Mouse (Mus musculus) forebrain, postnatal 0 days (tissue): ENCODE measurements at regions not wholly inside any gene's neighbourhood (a gene's known extent, or its start where the extent isn't known, plus 50 kb on each side); places are given as distances from the start of the nearest gene placed in this dataset.

Experiments used
- ATAC-seq: fragments of 200-750 bp; cut with Nextera tagmentation; 2 replicates; pipeline ENCODE4 v1.8.0; 2017; ENCODE audit warnings: mild to moderate bottlenecking, moderate library complexity
- DNase-seq: peaks from one replicate; pipeline ENCODE4 v3.0.0-alpha.2; 2015
- H3K27ac ChIP-seq: fragments of 300-500 bp; sonication (generic); 2 replicates; pipeline ENCODE4 v1.5.1; 2014; ENCODE audit warnings: low read depth, mild to moderate bottlenecking, antibody characterized with exemption, low read length, moderate library complexity, mixed read lengths
- H3K27me3 ChIP-seq: fragments of 300-500 bp; sonication (generic); 2 replicates; pipeline ENCODE4 v1.6.1; 2014; ENCODE audit warnings: mild to moderate bottlenecking, low read length, mixed read lengths; ENCODE audit not compliant: insufficient read depth
- H3K36me3 ChIP-seq: fragments of 300-500 bp; sonication (generic); 2 replicates; pipeline ENCODE4 v1.6.1; 2014; ENCODE audit warnings: mild to moderate bottlenecking, moderate library complexity; ENCODE audit not compliant: insufficient read depth
- H3K4me1 ChIP-seq: fragments of 300-500 bp; sonication (generic); 2 replicates; pipeline ENCODE4 v1.6.1; 2014; ENCODE audit warnings: antibody characterized with exemption; ENCODE audit not compliant: insufficient read depth
- H3K4me2 ChIP-seq: fragments of 300-500 bp; sonication (generic); 2 replicates; pipeline ENCODE4 v1.6.1; 2014; ENCODE audit warnings: low read depth, mild to moderate bottlenecking, moderate library complexity
- H3K4me3 ChIP-seq: fragments of 300-500 bp; sonication (generic); 2 replicates; pipeline ENCODE4 v1.5.1; 2014; ENCODE audit warnings: low read depth, low read length, mixed read lengths
- H3K9ac ChIP-seq: fragments of 300-500 bp; sonication (generic); 2 replicates; pipeline ENCODE4 v1.6.1; 2014; ENCODE audit warnings: mild to moderate bottlenecking
- H3K9me3 ChIP-seq: fragments of 300-500 bp; sonication (generic); 2 replicates; pipeline ENCODE4 v1.6.1; 2016; ENCODE audit warnings: low read length
- CTCF ChIP-seq: sonication (generic); IDR thresholded peaks from 2 replicates; pipeline ENCODE4 v1.5.1; 2016; ENCODE audit warnings: antibody characterized with exemption, control low read depth, low read depth
- WGBS: fragments of 180-500 bp; shearing (Covaris S2); extraction: QIAGEN DNeasy Blood & Tissue Kit; methylation state at CpG from one replicate; pipeline ENCODE4 v1.1.7; 2014; 5-methylcytosine and 5-hydroxymethylcytosine counted together

DNA sequence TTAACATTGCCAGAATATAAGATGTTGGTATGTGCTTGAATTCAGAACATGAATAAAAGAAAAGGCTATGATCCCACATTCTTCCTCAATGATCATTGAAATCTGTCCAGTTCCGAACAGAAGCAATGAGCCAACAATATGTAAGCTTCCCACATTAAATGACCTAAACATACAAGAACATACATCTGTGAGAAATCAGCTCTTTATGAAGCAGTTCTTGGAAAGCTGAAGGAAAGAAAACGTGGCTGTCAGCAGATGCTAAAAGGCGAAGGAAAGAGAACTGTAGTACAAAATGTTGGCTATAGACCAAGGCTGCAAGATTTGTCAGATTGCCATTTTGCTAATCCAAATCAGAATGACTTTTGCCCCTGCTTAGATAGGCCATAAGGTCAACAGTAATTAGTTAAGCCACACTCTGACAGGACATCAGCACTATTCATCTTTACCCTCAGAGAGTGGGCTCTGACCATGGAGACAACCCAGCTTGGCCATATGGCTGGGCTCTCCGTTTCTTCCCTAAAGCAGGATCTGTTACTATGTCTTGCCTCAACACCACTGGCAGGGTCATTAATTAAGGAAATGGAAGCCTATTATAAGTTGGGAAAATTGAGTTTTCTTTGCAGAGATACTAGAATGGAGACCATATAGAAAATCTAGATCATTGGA, 76.1 kb upstream of the Gm4301 start:
- H3K4me1 ChIP-seq: no peaks in the 10 kb centered on the region
- no peak overlapping the region for H3K9ac ChIP-seq
- no peaks in the 10 kb centered on the region for H3K9me3 ChIP-seq
- TF ChIP-seq CTCF: no peak
- no peaks in the 10 kb centered on the region for H3K36me3 ChIP-seq
- H3K4me2 ChIP-seq: no peak overlapping the region
- DNase-seq (no peak), ATAC-seq (no peak)
- H3K27ac ChIP-seq: no peak overlapping the region
- 78% methylated on average over 4 of the region's 4 CpGs for WGBS
- H3K27me3 ChIP-seq: no peaks in the 10 kb centered on the region
- no peak overlapping the region for H3K4me3 ChIP-seq

DNA sequence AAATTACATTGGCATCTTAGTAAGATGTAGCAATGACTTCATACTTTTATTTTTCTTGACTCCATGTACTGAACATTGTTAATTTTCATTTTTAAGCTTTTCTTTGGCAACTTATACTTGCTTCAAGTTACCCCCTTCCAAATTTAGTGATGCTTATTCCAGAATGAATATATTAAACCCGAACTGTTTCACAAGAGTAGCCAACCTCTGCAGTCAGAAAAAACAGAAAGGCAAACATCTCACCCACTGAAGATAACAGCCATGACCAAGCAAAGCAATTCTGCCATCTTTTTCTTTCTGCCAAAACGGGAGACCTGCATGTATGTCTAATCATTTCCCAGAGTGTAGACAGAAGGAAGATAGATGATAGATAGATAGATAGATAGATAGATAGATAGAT, 72.0 kb upstream of the Gm4301 start:
- no peak for DNase-seq
- Histone ChIP-seq H3K27ac (no peak overlapping the region), H3K9me3 (no peaks in the 10 kb centered on the region), H3K27me3 (no peaks in the 10 kb centered on the region), H3K36me3 (no peaks in the 10 kb centered on the region), H3K9ac (no peak overlapping the region), H3K4me2 (no peak overlapping the region), H3K4me1 (no peaks in the 10 kb centered on the region), H3K4me3 (no peak overlapping the region)
- WGBS: 75% methylated on average over 2 of the region's 2 CpGs
- no peak for TF ChIP-seq CTCF
- no peak for ATAC-seq

DNA sequence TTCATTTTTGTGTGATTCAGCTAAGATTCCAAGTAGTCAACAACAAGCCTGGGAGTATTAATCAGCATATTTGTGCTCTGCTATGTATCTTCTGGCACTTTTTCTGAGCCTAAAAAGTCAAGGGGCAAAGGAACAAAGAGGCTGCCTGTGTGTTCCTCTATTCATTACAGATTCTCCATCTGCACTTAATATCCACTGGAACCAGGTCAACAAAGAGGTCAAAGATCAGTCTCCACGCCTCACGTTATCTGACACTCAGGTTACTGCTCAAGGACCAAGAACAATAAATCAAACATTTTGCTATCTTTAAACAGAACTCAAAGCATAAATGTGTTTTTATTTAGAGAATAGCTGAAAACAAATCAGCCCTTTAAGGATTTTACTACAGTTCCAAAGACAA, 71.4 kb upstream of the Gm4301 start:
- no peak overlapping the region for H3K4me3 ChIP-seq
- H3K27ac ChIP-seq: no peak overlapping the region
- H3K4me2 ChIP-seq: no peak overlapping the region
- no peak for ATAC-seq
- no peaks in the 10 kb centered on the region for H3K27me3 ChIP-seq
- no peaks in the 10 kb centered on the region for H3K4me1 ChIP-seq
- DNase-seq: no peak
- TF ChIP-seq CTCF: no peak
- no peaks in the 10 kb centered on the region for H3K36me3 ChIP-seq
- H3K9me3 ChIP-seq: no peaks in the 10 kb centered on the region
- 64% methylated on average over 2 of the region's 2 CpGs for WGBS
- H3K9ac ChIP-seq: no peak overlapping the region

GRCm38 (mm10) chr10:100282471-100282870, 53.0 kb upstream of the Gm4301 start:
- Histone ChIP-seq H3K4me3 (no peak overlapping the region), H3K9me3 (no peaks in the 10 kb centered on the region), H3K27me3 (no peaks in the 10 kb centered on the region), H3K27ac (no peak overlapping the region), H3K9ac (no peak overlapping the region), H3K36me3 (no peaks in the 10 kb centered on the region), H3K4me2 (no peak overlapping the region), H3K4me1 (no peaks in the 10 kb centered on the region)
- TF ChIP-seq CTCF: no peak
- DNase-seq: peak; percentile 3
- peak; percentile 83 for ATAC-seq
